Mouse (Mus musculus) liver, embryonic 15.5 days (tissue): ENCODE measurements around the gene Mib2. TPM values are rescaled to one million over a fixed set of nuclear protein-coding genes. Genes with fewer than 3 reads are reported as not detected.
A peak's percentile ranks its signal among the peaks of the same experiment; 100 is the strongest.

Source experiments
- ATAC-seq: fragments of 200-750 bp; cut with Nextera tagmentation; 2 replicates; pipeline ENCODE4 v1.8.0; 2017; ENCODE audit warnings: moderate number of reproducible peaks, mild to moderate bottlenecking, moderate library complexity; ENCODE audit not compliant: insufficient read depth
- H3K27ac ChIP-seq: fragments of 300-500 bp; sonication (generic); replicated peaks from 2 replicates; pipeline ENCODE4 v1.5.1; 2015; ENCODE audit warnings: mild to moderate bottlenecking, inconsistent platforms
- H3K27me3 ChIP-seq: fragments of 300-500 bp; sonication (generic); 2 replicates; pipeline ENCODE4 v1.6.1; 2015; ENCODE audit warnings: mild to moderate bottlenecking, inconsistent platforms
- H3K36me3 ChIP-seq: fragments of 300-500 bp; sonication (generic); replicated peaks from 2 replicates; pipeline ENCODE4 v1.6.1; 2015; ENCODE audit warnings: moderate library complexity, mild to moderate bottlenecking, inconsistent platforms
- H3K4me1 ChIP-seq: fragments of 300-500 bp; sonication (generic); replicated peaks from 2 replicates; pipeline ENCODE4 v1.6.1; 2015; ENCODE audit warnings: inconsistent platforms
- H3K4me2 ChIP-seq: fragments of 300-500 bp; sonication (generic); 2 replicates; pipeline ENCODE4 v1.6.1; 2015; ENCODE audit warnings: moderate library complexity, mild to moderate bottlenecking, inconsistent platforms
- H3K4me3 ChIP-seq: fragments of 300-500 bp; sonication (generic); replicated peaks from 2 replicates; pipeline ENCODE4 v1.5.1; 2015; ENCODE audit warnings: mild to moderate bottlenecking, inconsistent platforms
- H3K9ac ChIP-seq: fragments of 300-500 bp; sonication (generic); 2 replicates; pipeline ENCODE4 v1.6.1; 2015; ENCODE audit warnings: moderate library complexity, mild to moderate bottlenecking, inconsistent platforms
- H3K9me3 ChIP-seq: fragments of 300-500 bp; sonication (generic); replicated peaks from 2 replicates; pipeline ENCODE4 v1.6.1; 2016; ENCODE audit warnings: inconsistent platforms
- WGBS: fragments of 180-500 bp; shearing (Covaris S2); methylation state at CpG from one replicate; pipeline ENCODE4 v1.1.7; 2015; ENCODE audit warnings: mixed read lengths; ENCODE audit not compliant: insufficient replicate concordance; 5-methylcytosine and 5-hydroxymethylcytosine counted together
- polyA plus RNA-seq: library from polyadenylated mRNA; unstranded; fragments of >200 nt; fragmentation: Nextera tagmentation; extraction: Ambion mirVana; gene quantifications from 2 replicates; pipeline ENCODE4 v1.2.1, GENCODE M21; 2015

Mib2 gene
- polyA plus RNA-seq, 1 experiment from 2014 or later = 3.8 TPM

GRCm38 (mm10) chr4:155611860-155612259, 57.1 kb downstream of the Mib2 start:
- H3K9ac ChIP-seq = no peak overlapping the region
- no peaks in the 10 kb centered on the region for H3K9me3 ChIP-seq
- WGBS = 84% methylated on average over 3 of the region's 3 CpGs
- no peak overlapping the region for H3K4me2 ChIP-seq
- no peaks in the 10 kb centered on the region for H3K27me3 ChIP-seq
- no peak for ATAC-seq
- H3K4me3 ChIP-seq = no peak overlapping the region
- peaks cover 6% of the 10 kb centered on the region; the same call in 1 of the 2 replicates for H3K4me1 ChIP-seq
- H3K36me3 ChIP-seq = peaks cover 75% of the 10 kb centered on the region
- H3K27ac ChIP-seq = no peak overlapping the region

GRCm38 (mm10) chr4:155606825-155607224, 62.2 kb downstream of the Mib2 start:
- ATAC-seq = no peak
- Histone ChIP-seq H3K4me3 (no peak overlapping the region), H3K4me2 (no peak overlapping the region), H3K27me3 (no peaks in the 10 kb centered on the region), H3K27ac (no peak overlapping the region), H3K36me3 (peaks cover 51% of the 10 kb centered on the region), H3K4me1 (peaks cover 45% of the 10 kb centered on the region), H3K9me3 (no peaks in the 10 kb centered on the region), H3K9ac (no peak overlapping the region)
- 77% methylated on average over 2 of the region's 2 CpGs for WGBS

DNA sequence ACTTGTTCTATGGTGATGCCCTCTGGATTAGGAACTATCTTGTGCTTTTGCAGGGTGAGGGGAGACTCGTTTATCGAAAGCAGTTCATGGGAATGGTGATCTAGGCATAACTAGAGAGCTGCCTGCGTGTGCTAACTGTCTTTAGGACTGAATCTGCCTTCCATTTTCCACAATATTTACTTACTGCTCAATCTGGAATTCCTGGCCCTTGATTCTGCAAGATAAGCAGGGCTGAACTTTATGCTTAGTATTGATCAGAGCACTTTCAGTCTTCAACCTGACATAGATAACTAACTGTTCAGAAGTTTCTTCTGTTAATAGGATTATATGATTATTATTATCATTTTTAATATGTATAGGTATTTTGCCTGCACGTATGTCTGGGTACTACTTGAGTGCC, 63.9 kb downstream of the Mib2 start:
- Histone ChIP-seq H3K36me3 (peaks cover 37% of the 10 kb centered on the region), H3K4me2 (peak overlapping the region; percentile 4; the same call in 1 of the 2 replicates), H3K9ac (no peak overlapping the region), H3K4me3 (no peak overlapping the region), H3K4me1 (peaks cover 54% of the 10 kb centered on the region), H3K27ac (peak overlapping the region; percentile 3; the same call in 1 of the 2 replicates), H3K27me3 (no peaks in the 10 kb centered on the region), H3K9me3 (no peaks in the 10 kb centered on the region)
- WGBS = 70% methylated on average over 4 of the region's 4 CpGs
- no peak for ATAC-seq

Other genes with a start within 250 kb of the Mib2 start
- 0.50 TPM in 1 of 2 replicates, not detected in the other for gene Tmem52, start 200.1 kb downstream of the Mib2 start, polyA plus RNA-seq
- gene Gnb1, start 177.8 kb downstream of the Mib2 start, polyA plus RNA-seq = 100 and 106 TPM in 2 replicates
- 46.9 and 51.4 TPM in 2 replicates for gene Nadk, start 106.8 kb downstream of the Mib2 start, polyA plus RNA-seq
- gene Slc35e2, start 67.8 kb downstream of the Mib2 start, polyA plus RNA-seq = 5.4 and 5.9 TPM in 2 replicates
- gene Cdk11b, start 44.3 kb downstream of the Mib2 start, polyA plus RNA-seq = 18.6 and 19.9 TPM in 2 replicates
- not detected in 2 replicates for gene Gm10563, start 23.8 kb downstream of the Mib2 start, polyA plus RNA-seq
- gene Mmp23, start 15.8 kb downstream of the Mib2 start, polyA plus RNA-seq = 4.9 TPM in 2 replicates
- 0.24 and 0.48 TPM in 2 replicates for gene Fndc10, start 25.1 kb upstream of the Mib2 start, polyA plus RNA-seq
- gene Ssu72, start 35.6 kb upstream of the Mib2 start, polyA plus RNA-seq = 52.0 and 52.4 TPM in 2 replicates
- 0.08 and 0.10 TPM in 2 replicates for gene Tmem240, start 65.6 kb upstream of the Mib2 start, polyA plus RNA-seq
- 47.9 and 56.5 TPM in 2 replicates for gene Atad3a, start 91.9 kb upstream of the Mib2 start, polyA plus RNA-seq
- gene Vwa1, start 105.5 kb upstream of the Mib2 start, polyA plus RNA-seq = 0.33 and 0.54 TPM in 2 replicates
- 0.13 and 0.22 TPM in 2 replicates for gene Tmem88b, start 116.7 kb upstream of the Mib2 start, polyA plus RNA-seq
- gene Ankrd65, start 121.2 kb upstream of the Mib2 start, polyA plus RNA-seq = 0.07 TPM in 1 of 2 replicates, not detected in the other
- gene Mrpl20, start 133.7 kb upstream of the Mib2 start, polyA plus RNA-seq = 135 and 141 TPM in 2 replicates
- gene Ccnl2, start 143.3 kb upstream of the Mib2 start, polyA plus RNA-seq = 65.6 and 77.1 TPM in 2 replicates
- gene Aurkaip1, start 162.1 kb upstream of the Mib2 start, polyA plus RNA-seq = 94.0 and 108 TPM in 2 replicates
- gene Mxra8, start 170.5 kb upstream of the Mib2 start, polyA plus RNA-seq = 7.7 and 9.9 TPM in 2 replicates
- gene Dvl1, start 178.2 kb upstream of the Mib2 start, polyA plus RNA-seq = 5.0 and 6.9 TPM in 2 replicates
- gene Tas1r3, start 194.2 kb upstream of the Mib2 start, polyA plus RNA-seq = 0.08 and 0.15 TPM in 2 replicates
- 7.5 and 8.9 TPM in 2 replicates for gene Cptp, start 200.2 kb upstream of the Mib2 start, polyA plus RNA-seq
- gene Ints11, start 200.3 kb upstream of the Mib2 start, polyA plus RNA-seq = 34.3 and 37.6 TPM in 2 replicates
- gene Pusl1, start 222.6 kb upstream of the Mib2 start, polyA plus RNA-seq = 14.3 and 15.6 TPM in 2 replicates
- 6.5 and 8.5 TPM in 2 replicates for gene Acap3, start 222.6 kb upstream of the Mib2 start, polyA plus RNA-seq